Mouse (Mus musculus): ENCODE measurements around the gene Chrm2.

Gene Chrm2

DNA sequence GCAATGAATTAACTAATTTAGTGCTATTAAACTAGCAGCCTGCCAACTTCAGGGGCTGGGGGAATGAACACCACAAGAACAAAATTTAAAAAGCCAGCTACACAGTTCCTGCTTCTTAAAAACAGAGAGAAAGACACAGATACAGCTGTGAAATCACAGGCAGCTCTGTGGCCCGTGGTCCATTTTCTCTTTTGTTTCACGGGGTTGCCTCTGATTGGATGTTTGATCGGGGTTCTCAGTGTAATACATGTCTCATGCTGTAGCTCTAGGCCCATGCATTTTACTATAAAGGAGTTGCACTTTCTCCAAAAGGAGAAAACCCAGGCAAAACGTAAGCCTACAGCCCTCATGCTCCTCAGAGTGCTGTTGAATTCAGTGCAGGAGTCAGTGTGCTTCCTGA lies 128.6 kb downstream of the Chrm2 start:
- in situ Hi-C loops (cut with MboI, MseI) = no loop called here

DNA sequence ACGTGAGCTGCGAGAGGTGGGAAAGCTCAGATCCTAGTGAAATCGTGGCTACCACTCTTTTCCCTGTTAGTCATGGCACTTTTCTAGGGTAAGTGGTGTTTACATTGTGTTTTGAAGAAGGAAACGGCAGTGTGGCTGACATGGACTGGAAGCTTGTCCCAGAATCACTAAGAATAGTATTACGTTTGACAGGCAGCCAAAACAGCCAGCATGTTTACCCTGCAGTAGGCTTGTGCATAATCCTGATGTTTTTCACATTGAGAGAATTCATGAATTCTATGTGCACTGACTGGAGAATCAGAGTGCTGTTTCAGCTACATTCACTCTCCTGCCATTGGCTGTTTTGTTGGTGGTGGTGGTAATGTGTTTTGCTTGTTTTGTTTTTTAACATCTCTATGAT lies 129.4 kb downstream of the Chrm2 start:
- in situ Hi-C loops (cut with MboI, MseI) = no loop called here

- in situ Hi-C loops (cut with MboI, MseI) = no loop called here
Observed at GRCm38 (mm10) chr6:36523599-36523998, 135.7 kb downstream of the Chrm2 start.

- in situ Hi-C loops (cut with MboI, MseI) = no loop called here
Observed at GRCm38 (mm10) chr6:36528509-36528908, 140.6 kb downstream of the Chrm2 start.

GRCm38 (mm10) chr6:36541247-36541646 lies 153.4 kb downstream of the Chrm2 start:
- in situ Hi-C loops (cut with MboI, MseI) = no loop called here

GRCm38 (mm10) chr6:36566886-36567285 lies 179.0 kb downstream of the Chrm2 start:
- in situ Hi-C loops (cut with MboI, MseI) = no loop called here

Data from T-helper 2 cell (primary cell).